Mouse (Mus musculus): Measurements from ENCODE around the gene Olfr345. TPM values are rescaled to one million over a fixed set of nuclear protein-coding genes. Genes with fewer than 3 reads are reported as not detected.

The Olfr345 gene
- polyA plus RNA-seq (2011; ENCODE audit: insufficient read length, low read depth, missing spikeins): not detected in 2 replicates

DNA sequence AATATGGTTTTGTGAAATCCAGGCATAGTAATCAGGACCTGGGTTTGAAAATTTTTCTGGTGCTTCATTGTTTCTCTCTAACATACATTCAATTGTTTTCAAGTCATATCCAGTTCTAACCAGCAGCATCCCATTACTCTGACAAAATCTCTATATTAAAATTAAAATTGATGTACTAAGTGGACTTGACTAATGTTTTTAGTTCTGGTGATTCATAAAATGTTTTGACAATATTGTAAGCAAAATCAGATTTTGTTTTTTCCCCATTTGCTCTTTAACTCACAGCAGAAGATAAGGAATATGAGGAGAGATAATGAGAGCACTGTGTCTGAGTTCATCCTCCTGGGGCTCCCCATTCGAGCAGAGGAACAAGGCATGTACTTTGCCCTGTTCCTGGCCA lies at the start of gene Olfr345:
Olfr345 (plus strand) TSS at position 301 of the 400 bp plus-strand sequence.
- H3K27ac ChIP-seq (ENCODE audit: insufficient read depth, low read length): no peak within 1 kb of the TSS
- no peaks in the 10 kb centered on the region for H3K4me1 ChIP-seq (ENCODE audit: control insufficient read depth, insufficient read depth, low read length)
- H3K4me3 ChIP-seq (ENCODE audit: insufficient read depth, low read length): no peak within 1 kb of the TSS
- TF ChIP-seq CTCF (IDR thresholded peaks at IDR 0.05; ENCODE audit: borderline replicate concordance, insufficient read depth, low read length): no peak
- no peak for TF ChIP-seq POLR2A (IDR thresholded peaks at IDR 0.05; ENCODE audit: low read depth, low read length)

DNA sequence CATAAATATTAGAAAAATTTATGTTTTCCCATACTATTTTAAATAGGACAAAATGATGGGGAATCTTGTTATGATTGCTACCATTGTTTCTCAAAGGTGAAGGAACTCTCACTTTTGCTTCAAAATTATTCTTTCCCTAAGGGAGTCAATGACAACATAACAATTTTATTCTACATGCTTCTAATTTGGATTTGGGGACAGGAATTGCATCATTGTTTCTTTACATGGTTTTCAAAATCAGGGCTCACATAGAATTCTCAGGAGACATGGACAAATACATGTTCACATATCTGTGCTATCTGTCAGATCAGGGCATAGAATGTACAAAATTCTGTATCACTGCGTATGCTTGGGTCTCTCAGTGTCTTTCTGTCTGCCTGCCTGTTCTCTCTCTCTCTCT lies 45.6 kb downstream of the Olfr345 start, which contains the start of gene Olfr346:
Olfr346 (plus strand) TSS at position 301 of the 400 bp plus-strand sequence.
- no peak for TF ChIP-seq POLR2A (IDR thresholded peaks at IDR 0.05; ENCODE audit: low read depth, low read length)
- TF ChIP-seq CTCF (IDR thresholded peaks at IDR 0.05; ENCODE audit: borderline replicate concordance, insufficient read depth, low read length): no peak

More for the DNA sequence above, 45.6 kb downstream of the Olfr345 start, which contains the start of gene Olfr346:
- Histone ChIP-seq H3K4me1 (ENCODE audit: control insufficient read depth, insufficient read depth, low read length) (no peaks in the 10 kb centered on the region), H3K27ac (ENCODE audit: insufficient read depth, low read length) (no peak within 1 kb of the TSS), H3K4me3 (ENCODE audit: insufficient read depth, low read length) (no peak within 1 kb of the TSS)

Other genes starting within 250 kb of the Olfr345 start
- not detected in 2 replicates for gene Olfr339, start 221.1 kb upstream of the Olfr345 start, polyA plus RNA-seq (2011; ENCODE audit: insufficient read length, low read depth, missing spikeins)
- gene Olfr340, start 187.5 kb upstream of the Olfr345 start, polyA plus RNA-seq (2011; ENCODE audit: insufficient read length, low read depth, missing spikeins): not detected in 2 replicates
- gene Olfr341, start 157.6 kb upstream of the Olfr345 start, polyA plus RNA-seq (2011; ENCODE audit: insufficient read length, low read depth, missing spikeins): not detected in 2 replicates
- gene Olfr342, start 115.0 kb upstream of the Olfr345 start, polyA plus RNA-seq (2011; ENCODE audit: insufficient read length, low read depth, missing spikeins): not detected in 2 replicates
- not detected in 2 replicates for gene Olfr344, start 73.4 kb upstream of the Olfr345 start, polyA plus RNA-seq (2011; ENCODE audit: insufficient read length, low read depth, missing spikeins)
- not detected in 2 replicates for gene Olfr346, start 45.7 kb downstream of the Olfr345 start, polyA plus RNA-seq (2011; ENCODE audit: insufficient read length, low read depth, missing spikeins)
- gene Olfr347, start 91.9 kb downstream of the Olfr345 start, polyA plus RNA-seq (2011; ENCODE audit: insufficient read length, low read depth, missing spikeins): not detected in 2 replicates
- gene Olfr348, start 144.2 kb downstream of the Olfr345 start, polyA plus RNA-seq (2011; ENCODE audit: insufficient read length, low read depth, missing spikeins): not detected in 2 replicates
- gene Olfr50, start 150.5 kb downstream of the Olfr345 start, polyA plus RNA-seq (2011; ENCODE audit: insufficient read length, low read depth, missing spikeins): not detected in 2 replicates
- not detected in 2 replicates for gene Olfr3, start 177.0 kb downstream of the Olfr345 start, polyA plus RNA-seq (2011; ENCODE audit: insufficient read length, low read depth, missing spikeins)
- not detected in 2 replicates for gene Olfr350, start 206.3 kb downstream of the Olfr345 start, polyA plus RNA-seq (2011; ENCODE audit: insufficient read length, low read depth, missing spikeins)
- not detected in 2 replicates for gene Olfr351, start 222.6 kb downstream of the Olfr345 start, polyA plus RNA-seq (2011; ENCODE audit: insufficient read length, low read depth, missing spikeins)
- gene Olfr352, start 228.4 kb downstream of the Olfr345 start, polyA plus RNA-seq (2011; ENCODE audit: insufficient read length, low read depth, missing spikeins): 0.21 TPM in 1 of 2 replicates, not detected in the other